Mouse (Mus musculus) C2C12 (cell line): ENCODE data around the gene Gpr137b.
"Not testable (repeated sequence)": the region's sequence is repeated elsewhere in the genome, so short reads cannot be mapped to it uniquely, and the experiment has no call there.

Source experiments
- CEBPB ChIP-seq: IDR thresholded peaks from one replicate; pipeline ENCODE4 v1.6.1; 2011; ENCODE audit warnings: low read depth, mild to moderate bottlenecking, control low read depth, moderate library complexity
- CTCF ChIP-seq: IDR thresholded peaks from one replicate; pipeline ENCODE4 v1.5.1; 2011; ENCODE audit not compliant: control insufficient read depth, insufficient read depth, insufficient read length
- MYOD1 ChIP-seq: IDR thresholded peaks from one replicate; pipeline ENCODE4 v1.6.1; 2011; ENCODE audit warnings: low read depth; ENCODE audit not compliant: control insufficient read depth, insufficient read length

GRCm38 (mm10) chr13:13363536-13363935 is 30.3 kb downstream of the Gpr137b start:
- TF ChIP-seq CTCF, MYOD1, CEBPB: not testable (repeated sequence)
